Mouse (Mus musculus): ENCODE data around the gene Ace3. TPM values are rescaled to one million over a fixed set of nuclear protein-coding genes. Genes with fewer than 3 reads are reported as not detected.

Ace3 gene
- not detected in 2 replicates for polyA plus RNA-seq (2011; ENCODE audit: insufficient read depth, insufficient read length, low read depth, missing spikeins)

- H3K27me3 ChIP-seq (ENCODE audit: control insufficient read depth, insufficient read depth, low read length, poor library complexity, severe bottlenecking) = no peaks in the 10 kb centered on the region
These were observed at the start of gene Ace3 for GRCm38 (mm10) chr11:105994375-105994774. Gene Ace3, plus strand, starts transcription at chr11:105994675.

GRCm38 (mm10) chr11:105944770-105945672 lies 49.5 kb upstream of the Ace3 start:
- Histone ChIP-seq H3K4me1 (ENCODE audit: control insufficient read depth, insufficient read depth, low read length) (no peaks in the 10 kb centered on the region), H3K9ac (ENCODE audit: low read depth, poor library complexity, severe bottlenecking) (peak overlapping the region; percentile 85), H3K36me3 (ENCODE audit: control insufficient read depth, insufficient read depth, low read length, poor library complexity, severe bottlenecking) (no peaks in the 10 kb centered on the region), H3K27me3 (ENCODE audit: control insufficient read depth, insufficient read depth, low read length, poor library complexity, severe bottlenecking) (no peaks in the 10 kb centered on the region), H3K27ac (ENCODE audit: insufficient read depth, low read length) (peak overlapping the region; percentile 22; the same call in 1 of the 2 replicates), H3K9me3 (replicated peaks; ENCODE audit: control insufficient read depth, insufficient read depth, low read length, poor library complexity, severe bottlenecking) (no peaks in the 10 kb centered on the region), H3K4me3 (ENCODE audit: low read depth, low read length) (peak overlapping the region; percentile 86)
- TF ChIP-seq CTCF (IDR thresholded peaks at IDR 0.05; ENCODE audit: low read depth, low read length) = no peak
- TF ChIP-seq POLR2A (IDR thresholded peaks at IDR 0.05; ENCODE audit: insufficient read depth, low read length) = no peak
- no peak for TF ChIP-seq EP300 (IDR thresholded peaks at IDR 0.05; ENCODE audit: insufficient read depth, low read depth, low read length)

More at GRCm38 (mm10) chr11:105994375-105994774, at the start of gene Ace3:
- H3K4me1 ChIP-seq (ENCODE audit: control insufficient read depth, insufficient read depth, low read length) = peaks cover under 1% of the 10 kb centered on the region
- no peak within 1 kb of the TSS for H3K9ac ChIP-seq (ENCODE audit: low read depth, poor library complexity, severe bottlenecking)
- no peaks in the 10 kb centered on the region for H3K36me3 ChIP-seq (ENCODE audit: control insufficient read depth, insufficient read depth, low read length, poor library complexity, severe bottlenecking)
- peaks cover 4% of the 10 kb centered on the region; the same call in 1 of the 2 replicates for H3K9me3 ChIP-seq (replicated peaks; ENCODE audit: control insufficient read depth, insufficient read depth, low read length, poor library complexity, severe bottlenecking)
- H3K27ac ChIP-seq (ENCODE audit: insufficient read depth, low read length) = no peak within 1 kb of the TSS
- TF ChIP-seq CTCF (IDR thresholded peaks at IDR 0.05; ENCODE audit: low read depth, low read length) (no peak), POLR2A (IDR thresholded peaks at IDR 0.05; ENCODE audit: insufficient read depth, low read length) (no peak), EP300 (IDR thresholded peaks at IDR 0.05; ENCODE audit: insufficient read depth, low read depth, low read length) (no peak)
- no peak within 1 kb of the TSS for H3K4me3 ChIP-seq (ENCODE audit: low read depth, low read length)

DNA sequence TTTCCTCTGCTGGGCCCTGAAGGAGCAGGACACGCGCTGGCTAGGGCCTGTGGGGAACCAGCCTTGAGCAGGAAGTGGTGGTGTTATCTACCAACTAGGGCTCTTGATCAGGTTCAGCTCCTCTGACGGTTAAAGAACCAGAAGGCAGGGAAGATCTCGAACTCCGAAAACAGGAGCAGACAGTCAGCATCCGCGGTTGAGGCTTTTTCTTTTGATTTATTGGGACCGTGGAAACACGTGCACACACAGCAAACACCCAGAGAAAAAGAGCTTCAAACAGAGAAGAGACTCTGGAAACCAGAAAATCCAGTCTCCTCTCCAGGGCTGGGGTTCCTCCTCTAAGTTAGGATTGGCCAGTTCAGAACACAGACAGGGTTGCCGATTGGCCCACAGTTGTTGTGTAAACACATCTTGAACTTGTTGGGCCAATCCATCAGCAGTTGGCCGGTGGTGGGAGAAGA lies 47.8 kb upstream of the Ace3 start:
- Histone ChIP-seq H3K4me3 (ENCODE audit: low read depth, low read length) (peak overlapping the region; percentile 27; the same call in 1 of the 2 replicates), H3K27me3 (ENCODE audit: control insufficient read depth, insufficient read depth, low read length, poor library complexity, severe bottlenecking) (no peaks in the 10 kb centered on the region), H3K9ac (ENCODE audit: low read depth, poor library complexity, severe bottlenecking) (no peak overlapping the region), H3K36me3 (ENCODE audit: control insufficient read depth, insufficient read depth, low read length, poor library complexity, severe bottlenecking) (no peaks in the 10 kb centered on the region), H3K27ac (ENCODE audit: insufficient read depth, low read length) (peak overlapping the region; percentile 46), H3K4me1 (ENCODE audit: control insufficient read depth, insufficient read depth, low read length) (peaks cover 5% of the 10 kb centered on the region), H3K9me3 (replicated peaks; ENCODE audit: control insufficient read depth, insufficient read depth, low read length, poor library complexity, severe bottlenecking) (no peaks in the 10 kb centered on the region)
- TF ChIP-seq EP300 (IDR thresholded peaks at IDR 0.05; ENCODE audit: insufficient read depth, low read depth, low read length) = no peak
- TF ChIP-seq CTCF (IDR thresholded peaks at IDR 0.05; ENCODE audit: low read depth, low read length) = no peak

- Histone ChIP-seq H3K9me3 (replicated peaks; ENCODE audit: control insufficient read depth, insufficient read depth, low read length, poor library complexity, severe bottlenecking) (no peaks in the 10 kb centered on the region), H3K27ac (ENCODE audit: insufficient read depth, low read length) (no peak overlapping the region), H3K9ac (ENCODE audit: low read depth, poor library complexity, severe bottlenecking) (no peak overlapping the region), H3K36me3 (ENCODE audit: control insufficient read depth, insufficient read depth, low read length, poor library complexity, severe bottlenecking) (no peaks in the 10 kb centered on the region), H3K4me1 (ENCODE audit: control insufficient read depth, insufficient read depth, low read length) (peaks cover 16% of the 10 kb centered on the region), H3K4me3 (ENCODE audit: low read depth, low read length) (no peak overlapping the region), H3K27me3 (ENCODE audit: control insufficient read depth, insufficient read depth, low read length, poor library complexity, severe bottlenecking) (no peaks in the 10 kb centered on the region)
- TF ChIP-seq EP300 (IDR thresholded peaks at IDR 0.05; ENCODE audit: insufficient read depth, low read depth, low read length) (no peak), CTCF (IDR thresholded peaks at IDR 0.05; ENCODE audit: low read depth, low read length) (no peak), POLR2A (IDR thresholded peaks at IDR 0.05; ENCODE audit: insufficient read depth, low read length) (no peak)
These were observed 46.2 kb upstream of the Ace3 start for GRCm38 (mm10) chr11:105948255-105948654.

- peaks cover 19% of the 10 kb centered on the region for H3K4me1 ChIP-seq (ENCODE audit: control insufficient read depth, insufficient read depth, low read length)
- no peaks in the 10 kb centered on the region for H3K9me3 ChIP-seq (replicated peaks; ENCODE audit: control insufficient read depth, insufficient read depth, low read length, poor library complexity, severe bottlenecking)
- no peak overlapping the region for H3K4me3 ChIP-seq (ENCODE audit: low read depth, low read length)
- TF ChIP-seq CTCF (IDR thresholded peaks at IDR 0.05; ENCODE audit: low read depth, low read length) (no peak), EP300 (IDR thresholded peaks at IDR 0.05; ENCODE audit: insufficient read depth, low read depth, low read length) (peak; percentile 78)
- peak overlapping the region; percentile 67 for H3K27ac ChIP-seq (ENCODE audit: insufficient read depth, low read length)
- H3K27me3 ChIP-seq (ENCODE audit: control insufficient read depth, insufficient read depth, low read length, poor library complexity, severe bottlenecking) = no peaks in the 10 kb centered on the region
- no peak overlapping the region for H3K9ac ChIP-seq (ENCODE audit: low read depth, poor library complexity, severe bottlenecking)
- no peaks in the 10 kb centered on the region for H3K36me3 ChIP-seq (ENCODE audit: control insufficient read depth, insufficient read depth, low read length, poor library complexity, severe bottlenecking)
These were observed 44.0 kb upstream of the Ace3 start for GRCm38 (mm10) chr11:105950519-105950918.

DNA sequence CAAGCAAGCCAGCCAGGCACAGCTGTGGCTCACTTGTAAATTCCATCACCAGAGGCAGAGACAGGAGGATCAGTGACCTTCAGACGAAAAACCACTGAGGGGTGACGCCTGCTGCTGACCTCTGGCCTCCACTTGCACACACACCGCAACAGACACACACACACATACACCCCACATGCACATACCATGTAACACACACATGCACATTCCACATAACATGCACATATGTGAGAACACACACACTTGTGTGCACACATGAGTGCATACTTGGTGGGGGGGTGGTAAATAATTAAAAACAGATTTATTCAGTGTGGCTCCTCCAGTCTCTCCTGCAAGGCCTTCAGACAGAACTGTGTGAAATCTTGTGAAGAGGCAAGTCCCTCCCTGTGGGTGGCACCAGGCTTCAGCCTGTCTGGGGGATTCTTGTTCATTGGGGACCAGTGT lies 42.9 kb upstream of the Ace3 start:
- H3K9me3 ChIP-seq (replicated peaks; ENCODE audit: control insufficient read depth, insufficient read depth, low read length, poor library complexity, severe bottlenecking) = no peaks in the 10 kb centered on the region
- H3K4me1 ChIP-seq (ENCODE audit: control insufficient read depth, insufficient read depth, low read length) = peaks cover 19% of the 10 kb centered on the region
- H3K9ac ChIP-seq (ENCODE audit: low read depth, poor library complexity, severe bottlenecking) = no peak overlapping the region
- TF ChIP-seq POLR2A (IDR thresholded peaks at IDR 0.05; ENCODE audit: insufficient read depth, low read length) = no peak
- no peak for TF ChIP-seq EP300 (IDR thresholded peaks at IDR 0.05; ENCODE audit: insufficient read depth, low read depth, low read length)
- TF ChIP-seq CTCF (IDR thresholded peaks at IDR 0.05; ENCODE audit: low read depth, low read length) = no peak
- H3K27ac ChIP-seq (ENCODE audit: insufficient read depth, low read length) = no peak overlapping the region
- no peak overlapping the region for H3K4me3 ChIP-seq (ENCODE audit: low read depth, low read length)
- H3K27me3 ChIP-seq (ENCODE audit: control insufficient read depth, insufficient read depth, low read length, poor library complexity, severe bottlenecking) = no peaks in the 10 kb centered on the region
- H3K36me3 ChIP-seq (ENCODE audit: control insufficient read depth, insufficient read depth, low read length, poor library complexity, severe bottlenecking) = no peaks in the 10 kb centered on the region

Measured in ES-Bruce4 (cell line).